Mouse (Mus musculus) embryonic facial prominence, embryonic 10.5 days (tissue): ENCODE data around the gene Gprc5c. TPM values are rescaled to one million over a fixed set of nuclear protein-coding genes. Genes with fewer than 3 reads are reported as not detected.

Source experiments
- DNase-seq: peaks from one replicate; pipeline ENCODE4 v3.0.0-alpha.2; 2017; ENCODE audit warnings: low spot score
- H3K27ac ChIP-seq: fragments of 300-500 bp; sonication (generic); replicated peaks from 2 replicates; pipeline ENCODE4 v1.5.1; 2016; ENCODE audit warnings: mild to moderate bottlenecking
- H3K27me3 ChIP-seq: fragments of 300-500 bp; sonication (generic); replicated peaks from 2 replicates; pipeline ENCODE4 v1.6.1; 2016; ENCODE audit warnings: low read depth, mild to moderate bottlenecking; ENCODE audit not compliant: poor library complexity, severe bottlenecking
- H3K36me3 ChIP-seq: fragments of 300-500 bp; sonication (generic); replicated peaks from 2 replicates; pipeline ENCODE4 v1.6.1; 2016; ENCODE audit warnings: mild to moderate bottlenecking, moderate library complexity
- H3K4me1 ChIP-seq: fragments of 300-500 bp; sonication (generic); 2 replicates; pipeline ENCODE4 v1.6.1; 2016
- H3K4me3 ChIP-seq: fragments of 300-500 bp; sonication (generic); 2 replicates; pipeline ENCODE4 v1.5.1; 2016; ENCODE audit warnings: mild to moderate bottlenecking, moderate library complexity
- H3K9me3 ChIP-seq: fragments of 300-500 bp; sonication (generic); 2 replicates; pipeline ENCODE4 v1.6.1; 2016; ENCODE audit warnings: mild to moderate bottlenecking
- WGBS: fragments of 180-500 bp; shearing (Covaris S2); methylation state at CpG from one replicate; pipeline ENCODE4 v1.1.7; 2016; 5-methylcytosine and 5-hydroxymethylcytosine counted together
- polyA plus RNA-seq: library from polyadenylated mRNA; unstranded; fragments of >200 nt; fragmentation: Nextera tagmentation; extraction: Ambion mirVana; gene quantifications from 2 replicates; pipeline ENCODE4 v1.2.1, GENCODE M21; 2016

The Gprc5c gene
- polyA plus RNA-seq, 1 experiment from 2014 or later: 62.5 TPM

DNA sequence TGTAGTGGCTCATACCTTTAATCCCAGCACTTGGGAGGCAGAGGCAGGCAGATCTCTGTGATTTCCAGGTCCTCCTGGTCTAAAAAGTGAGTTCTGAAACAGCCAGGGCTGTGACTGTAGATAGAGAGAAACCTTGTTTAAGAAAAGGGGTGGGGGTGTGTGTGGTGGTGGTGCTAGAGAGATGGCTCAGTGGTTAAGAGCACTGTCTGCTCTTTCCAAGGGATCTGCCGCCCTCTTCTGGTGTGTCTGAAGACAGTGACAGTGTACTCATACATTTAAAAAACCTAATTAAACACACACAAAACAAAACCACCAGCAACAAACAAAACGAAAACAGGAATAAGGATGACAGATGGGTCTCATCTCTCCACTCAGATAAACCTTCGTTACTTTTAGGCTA is 11.7 kb downstream of the Gprc5c start:
- DNase-seq: no peak
- 89% methylated on average over 3 of the region's 3 CpGs for WGBS

DNA sequence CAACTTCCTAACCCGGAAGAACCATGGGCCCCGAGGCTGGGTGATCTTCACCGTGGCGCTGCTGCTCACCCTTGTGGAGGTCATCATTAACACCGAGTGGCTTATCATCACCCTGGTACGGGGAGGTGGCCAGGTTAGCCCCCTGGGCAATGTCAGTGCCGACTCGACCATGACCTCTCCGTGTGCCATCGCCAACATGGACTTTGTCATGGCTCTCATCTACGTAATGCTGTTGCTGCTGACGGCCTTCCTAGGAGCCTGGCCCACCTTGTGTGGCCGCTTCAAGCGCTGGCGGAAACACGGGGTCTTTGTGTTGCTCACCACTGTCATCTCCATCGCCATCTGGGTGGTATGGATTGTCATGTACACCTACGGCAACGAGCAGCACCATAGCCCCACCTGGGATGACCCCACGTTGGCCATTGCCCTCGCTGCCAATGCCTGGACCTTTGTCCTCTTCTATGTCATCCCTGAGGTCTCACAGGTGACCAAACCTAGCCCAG is 13.0 kb downstream of the Gprc5c start:
- no peak overlapping the region for H3K4me3 ChIP-seq
- peaks cover 76% of the 10 kb centered on the region for H3K36me3 ChIP-seq
- H3K27me3 ChIP-seq: no peaks in the 10 kb centered on the region
- 94% methylated on average over 21 of the region's 21 CpGs for WGBS
- peaks cover 43% of the 10 kb centered on the region for H3K4me1 ChIP-seq
- no peaks in the 10 kb centered on the region for H3K9me3 ChIP-seq
- H3K27ac ChIP-seq: no peak overlapping the region
- no peak for DNase-seq

More for the DNA sequence above, 11.7 kb downstream of the Gprc5c start:
- Histone ChIP-seq H3K4me1 (peaks cover 34% of the 10 kb centered on the region), H3K27ac (no peak overlapping the region), H3K9me3 (no peaks in the 10 kb centered on the region), H3K27me3 (no peaks in the 10 kb centered on the region), H3K36me3 (peaks cover 75% of the 10 kb centered on the region), H3K4me3 (no peak overlapping the region)

- Histone ChIP-seq H3K27me3 (no peaks in the 10 kb centered on the region), H3K9me3 (no peaks in the 10 kb centered on the region), H3K36me3 (peaks cover 87% of the 10 kb centered on the region), H3K4me1 (peaks cover 43% of the 10 kb centered on the region), H3K4me3 (no peak overlapping the region), H3K27ac (peak overlapping the region; percentile 62)
- 78% methylated on average over 5 of the region's 5 CpGs for WGBS
- DNase-seq: no peak
Measured at GRCm38 (mm10) chr11:114865999-114866398, 15.0 kb downstream of the Gprc5c start.

DNA sequence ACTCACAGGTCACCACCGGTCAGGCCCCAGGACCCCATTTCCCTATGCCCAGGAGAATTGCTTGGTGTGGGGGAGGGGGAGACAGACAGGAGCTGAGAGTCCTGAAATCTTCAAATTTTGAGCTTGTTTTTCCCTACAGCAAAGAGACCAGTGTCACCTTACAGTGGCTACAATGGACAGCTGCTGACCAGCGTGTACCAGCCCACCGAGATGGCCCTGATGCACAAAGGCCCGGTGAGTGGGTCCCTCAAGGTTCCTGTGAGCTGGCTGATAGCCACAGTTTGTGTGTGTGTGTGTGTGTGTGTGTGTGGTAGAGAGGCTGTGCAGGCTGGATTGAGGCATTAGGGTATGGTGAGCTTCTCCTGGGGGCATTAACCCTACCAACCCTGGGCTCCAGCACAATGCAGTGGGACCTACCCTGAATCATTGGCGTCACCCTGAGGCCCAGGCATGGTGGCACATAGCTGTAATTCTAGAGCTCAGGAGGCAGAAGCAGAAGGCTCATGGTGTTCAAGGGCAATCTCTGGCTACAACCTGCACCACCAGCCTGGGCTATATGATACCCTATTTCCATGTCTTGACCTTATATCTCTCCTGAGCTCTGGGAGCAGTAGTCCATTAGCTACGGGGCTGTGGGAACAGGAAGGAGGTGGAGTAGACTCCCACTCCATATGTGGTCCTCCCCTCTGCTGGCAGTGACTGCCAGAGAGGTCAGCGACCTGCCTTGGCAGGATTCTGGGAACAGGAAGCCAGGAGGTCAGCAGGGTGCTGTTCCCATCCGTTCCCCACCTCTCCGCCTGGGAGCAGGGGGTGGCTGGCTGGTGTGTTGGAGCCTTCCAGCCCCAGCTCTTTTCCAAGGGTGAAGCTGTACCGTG is 15.8 kb downstream of the Gprc5c start:
- DNase-seq: peak; percentile 54
- Histone ChIP-seq H3K4me3 (0 out of 2 replicates have a peak overlapping the region, but pooled peaks have one; percentile 6), H3K9me3 (no peaks in the 10 kb centered on the region), H3K4me1 (peaks cover 44% of the 10 kb centered on the region), H3K36me3 (peaks cover 94% of the 10 kb centered on the region), H3K27me3 (no peaks in the 10 kb centered on the region), H3K27ac (peak overlapping the region; percentile 62)
- 44% methylated on average over 10 of the region's 10 CpGs for WGBS

- no peak for DNase-seq
- H3K27ac ChIP-seq: peak overlapping the region; percentile 62
- peaks cover 91% of the 10 kb centered on the region for H3K36me3 ChIP-seq
- H3K9me3 ChIP-seq: no peaks in the 10 kb centered on the region
- no peak overlapping the region for H3K4me3 ChIP-seq
- no peaks in the 10 kb centered on the region for H3K27me3 ChIP-seq
- peaks cover 51% of the 10 kb centered on the region for H3K4me1 ChIP-seq
- 68% methylated on average over 11 of the region's 11 CpGs for whole genome bisulfite sequencing
Measured at GRCm38 (mm10) chr11:114867361-114868235, 16.6 kb downstream of the Gprc5c start.

DNA sequence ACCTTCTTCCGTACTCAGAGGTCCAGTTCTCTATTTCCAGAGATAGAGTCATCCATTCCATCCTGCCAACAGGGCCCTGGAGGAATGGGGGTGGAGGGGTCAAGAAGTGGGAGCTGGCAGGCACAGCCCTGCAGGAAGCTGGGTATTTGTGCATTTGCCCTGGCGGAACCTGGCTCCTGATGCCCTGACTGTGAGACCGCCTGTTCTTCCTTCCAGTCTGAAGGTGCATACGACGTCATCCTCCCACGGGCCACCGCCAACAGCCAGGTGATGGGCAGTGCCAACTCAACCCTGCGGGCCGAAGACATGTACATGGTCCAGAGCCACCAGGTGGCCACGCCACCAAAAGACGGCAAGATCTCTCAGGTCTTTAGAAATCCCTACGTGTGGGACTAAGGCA is 17.3 kb downstream of the Gprc5c start:
- Histone ChIP-seq H3K4me3 (no peak overlapping the region), H3K36me3 (peaks cover 94% of the 10 kb centered on the region), H3K27ac (no peak overlapping the region), H3K9me3 (no peaks in the 10 kb centered on the region), H3K4me1 (peaks cover 58% of the 10 kb centered on the region), H3K27me3 (no peaks in the 10 kb centered on the region)
- WGBS: 95% methylated on average over 12 of the region's 12 CpGs
- no peak for DNase-seq

- no peak for DNase-seq
- 92% methylated on average over 1 of the region's 1 CpGs for WGBS
- H3K27ac ChIP-seq: no peak overlapping the region; the same call in 1 of the 2 replicates
- peaks cover 67% of the 10 kb centered on the region for H3K4me1 ChIP-seq
- peaks cover 81% of the 10 kb centered on the region for H3K36me3 ChIP-seq
- H3K9me3 ChIP-seq: no peaks in the 10 kb centered on the region
- H3K27me3 ChIP-seq: no peaks in the 10 kb centered on the region
- no peak overlapping the region for H3K4me3 ChIP-seq
Measured at GRCm38 (mm10) chr11:114869787-114870186, 18.8 kb downstream of the Gprc5c start.

GRCm38 (mm10) chr11:114871540-114871939 is 20.6 kb downstream of the Gprc5c start:
- H3K27me3 ChIP-seq: no peaks in the 10 kb centered on the region
- 92% methylated on average over 2 of the region's 2 CpGs for WGBS
- no peak for DNase-seq
- no peaks in the 10 kb centered on the region for H3K9me3 ChIP-seq
- peaks cover 68% of the 10 kb centered on the region for H3K4me1 ChIP-seq
- H3K27ac ChIP-seq: no peak overlapping the region
- H3K36me3 ChIP-seq: peaks cover 63% of the 10 kb centered on the region
- H3K4me3 ChIP-seq: no peak overlapping the region

GRCm38 (mm10) chr11:114873022-114873817 is 22.3 kb downstream of the Gprc5c start:
- WGBS: 27% methylated on average over 6 of the region's 6 CpGs
- Histone ChIP-seq H3K4me3 (peak overlapping the region; percentile 21; the same call in 1 of the 2 replicates), H3K27ac (peak overlapping the region; percentile 81), H3K27me3 (no peaks in the 10 kb centered on the region), H3K36me3 (peaks cover 46% of the 10 kb centered on the region), H3K4me1 (peaks cover 64% of the 10 kb centered on the region), H3K9me3 (no peaks in the 10 kb centered on the region)
- DNase-seq: peak; percentile 58

DNA sequence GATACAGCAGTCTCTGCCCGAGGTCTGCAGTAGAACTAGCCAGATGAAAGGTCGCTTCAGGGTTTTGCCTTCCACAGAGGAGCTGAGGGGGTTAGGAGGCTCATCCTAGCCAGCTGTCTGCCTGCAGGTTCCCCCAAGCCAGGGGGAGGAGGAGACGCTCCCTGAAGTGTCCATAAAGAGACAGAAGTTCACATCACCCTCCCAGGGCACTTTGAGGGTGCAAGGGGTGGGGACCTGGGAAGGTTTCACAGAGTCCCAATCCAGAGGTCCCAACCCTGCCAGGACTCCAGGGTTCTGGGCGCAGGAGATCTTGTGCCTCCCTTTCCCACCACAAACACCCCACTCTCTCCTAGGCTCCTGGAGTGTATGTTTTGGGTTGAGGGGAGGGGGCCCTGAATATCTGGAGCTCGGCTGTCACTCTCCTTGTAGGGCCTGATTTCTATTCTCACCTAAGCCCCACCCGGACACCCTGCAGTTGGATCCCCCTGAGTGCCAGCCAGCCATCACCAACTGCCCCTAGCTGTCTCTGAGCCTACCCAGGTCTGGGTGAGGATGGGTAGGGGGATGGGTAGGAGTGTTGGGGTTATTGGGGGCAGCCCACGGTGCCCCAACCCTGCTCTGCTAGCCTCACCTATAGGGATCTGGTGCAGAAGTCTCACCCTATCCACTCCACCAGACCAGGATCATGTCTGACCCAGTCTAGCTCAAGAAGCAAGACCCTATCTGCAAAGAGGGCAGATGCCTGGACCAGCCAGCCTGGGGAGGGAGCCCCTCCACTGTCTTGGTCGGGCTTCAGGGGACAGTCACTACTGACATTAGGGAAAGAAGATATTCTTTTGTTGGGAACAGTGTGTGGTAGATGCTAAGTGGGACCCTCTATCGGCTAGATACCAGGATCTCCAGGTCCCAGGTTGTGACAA is 23.5 kb downstream of the Gprc5c start:
- no peak for DNase-seq
- Histone ChIP-seq H3K36me3 (peaks cover 34% of the 10 kb centered on the region), H3K27ac (peak overlapping the region; percentile 59), H3K4me1 (peaks cover 60% of the 10 kb centered on the region), H3K9me3 (no peaks in the 10 kb centered on the region), H3K27me3 (no peaks in the 10 kb centered on the region), H3K4me3 (no peak overlapping the region)
- WGBS: 50% methylated on average over 9 of the region's 9 CpGs

DNA sequence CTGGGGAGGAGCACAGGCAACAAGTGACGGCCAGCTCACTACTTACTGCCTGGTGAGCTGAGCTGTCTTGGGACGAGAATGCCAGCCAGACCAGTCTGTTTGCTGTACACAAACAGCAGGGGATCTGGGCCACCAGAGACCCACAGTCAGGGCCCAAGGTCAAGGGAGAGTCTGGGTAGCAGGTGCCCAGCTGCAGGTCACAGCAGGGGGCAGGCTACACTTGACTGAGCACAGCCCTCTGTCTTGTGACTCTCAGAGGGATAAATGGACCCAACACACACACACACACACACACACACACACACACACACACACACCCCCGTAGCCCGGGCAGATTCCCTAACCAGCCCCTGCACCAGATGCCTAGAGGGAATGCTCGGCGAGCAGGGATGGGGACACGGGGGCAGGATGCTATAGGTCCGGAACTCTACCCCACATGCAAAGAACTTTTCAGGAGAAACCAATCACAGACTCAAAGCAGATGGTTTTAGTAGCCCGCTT is 24.4 kb downstream of the Gprc5c start:
- peak overlapping the region; percentile 75 for H3K27ac ChIP-seq
- H3K4me1 ChIP-seq: peaks cover 60% of the 10 kb centered on the region
- H3K4me3 ChIP-seq: no peak overlapping the region
- DNase-seq: peak; percentile 60
- H3K27me3 ChIP-seq: no peaks in the 10 kb centered on the region
- no peaks in the 10 kb centered on the region for H3K9me3 ChIP-seq
- H3K36me3 ChIP-seq: peaks cover 25% of the 10 kb centered on the region
- 6% methylated on average over 9 of the region's 9 CpGs for WGBS
